Mouse (Mus musculus): Measurements from ENCODE around the gene Cmss1. TPM values are rescaled to one million over a fixed set of nuclear protein-coding genes. Genes with fewer than 3 reads are reported as not detected.
A peak's percentile ranks its signal among the peaks of the same experiment; 100 is the strongest.

Gene Cmss1
- polyA plus RNA-seq (2012; ENCODE audit: insufficient read depth, low replicate concordance): 18.3 and 36.3 TPM in 2 replicates

DNA sequence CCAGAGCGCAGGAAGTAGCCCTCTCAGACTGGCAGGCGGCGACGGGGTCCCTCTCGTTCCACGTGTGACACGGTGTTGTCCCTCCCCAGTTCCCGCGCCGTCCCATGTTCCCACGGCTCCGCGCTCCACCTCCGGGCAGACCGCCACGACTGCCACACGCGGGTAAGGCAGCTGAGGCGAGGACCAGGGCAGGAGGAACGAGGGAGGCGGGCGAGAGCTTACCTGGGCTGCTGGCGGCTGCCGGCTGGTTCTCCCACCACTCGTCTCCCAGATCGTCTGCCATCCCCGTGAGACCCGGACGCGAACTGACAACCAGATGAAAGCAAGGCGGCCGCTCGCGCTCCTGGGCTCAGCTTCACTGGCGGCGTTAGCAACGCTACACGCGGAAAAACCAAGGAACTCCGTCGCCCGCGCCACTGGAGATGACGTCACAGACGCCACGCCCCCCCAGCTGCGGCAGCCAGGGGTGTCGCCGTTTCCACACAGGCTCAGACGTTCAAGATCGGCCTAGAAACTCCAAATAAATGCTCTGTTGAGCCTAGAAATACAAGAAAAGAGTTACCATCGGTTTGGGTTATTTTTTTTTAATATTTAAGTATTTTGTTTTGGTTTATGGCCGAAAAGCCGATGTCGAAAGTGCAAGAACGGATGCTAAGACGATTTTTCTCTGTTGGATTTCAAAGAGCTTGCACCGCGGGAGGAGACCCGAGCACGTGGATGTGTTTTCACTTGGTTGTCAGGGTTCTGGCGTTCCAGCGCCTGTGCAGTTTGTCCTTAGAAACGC lies at the start of gene Cmss1:
Cmss1 (minus strand) TSS at position 421 of the 784 bp plus-strand sequence.
- peaks cover 30% of the 10 kb centered on the region for H3K4me1 ChIP-seq
- no peak for TF ChIP-seq GATA1 (IDR thresholded peaks at IDR 0.05; ENCODE audit: borderline replicate concordance, low read length)
- TF ChIP-seq FLI1 (IDR thresholded peaks at IDR 0.05; ENCODE audit: low read length): no peak; the same call in 1 of the 2 replicates
- peak within 1 kb of the TSS; percentile 100 for H3K4me3 ChIP-seq (replicated peaks)

GRCm38 (mm10) chr16:57649888-57650287 lies 43.2 kb upstream of the Cmss1 start:
- no peaks in the 10 kb centered on the region for H3K9me3 ChIP-seq
- H3K36me3 ChIP-seq (replicated peaks; ENCODE audit: low read length): no peaks in the 10 kb centered on the region
- no peaks in the 10 kb centered on the region for H3K27me3 ChIP-seq (replicated peaks)
- no peaks in the 10 kb centered on the region for H3K4me1 ChIP-seq
- H3K4me3 ChIP-seq (replicated peaks): no peak overlapping the region
- no peak for TF ChIP-seq GATA1 (IDR thresholded peaks at IDR 0.05; ENCODE audit: borderline replicate concordance, low read length)
- no peak for TF ChIP-seq FLI1 (IDR thresholded peaks at IDR 0.05; ENCODE audit: low read length)

More for the DNA sequence above, at the start of gene Cmss1:
- no peaks in the 10 kb centered on the region for H3K27me3 ChIP-seq (replicated peaks)
- H3K36me3 ChIP-seq (replicated peaks; ENCODE audit: low read length): no peaks in the 10 kb centered on the region
- peaks cover 8% of the 10 kb centered on the region for H3K9me3 ChIP-seq

DNA sequence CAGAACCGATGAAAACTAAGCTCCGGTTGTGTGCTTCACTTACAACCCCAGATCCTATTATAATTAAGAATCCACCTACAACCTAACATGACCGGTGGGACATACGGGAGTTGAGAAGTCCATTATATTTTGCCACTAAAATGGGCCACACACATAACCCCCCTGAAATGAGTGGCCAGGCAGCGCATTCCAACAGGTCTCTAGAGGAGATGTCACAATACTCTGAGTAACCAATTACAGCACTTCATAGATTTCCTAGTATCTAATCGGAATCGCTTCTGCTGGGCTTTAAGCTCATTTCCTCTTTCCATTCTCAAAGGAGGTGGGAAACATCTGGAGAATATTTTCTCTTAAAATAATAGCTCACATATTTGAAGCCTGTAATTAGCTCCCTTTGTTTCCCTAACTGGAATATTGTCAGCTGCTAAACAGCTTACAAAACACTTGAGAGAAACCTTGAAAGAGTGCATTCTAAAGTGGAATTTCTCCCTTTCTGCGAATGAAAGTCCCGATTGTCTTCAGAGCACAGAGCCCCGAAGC lies 34.8 kb upstream of the Cmss1 start:
- H3K36me3 ChIP-seq (replicated peaks; ENCODE audit: low read length): no peaks in the 10 kb centered on the region
- peaks cover 5% of the 10 kb centered on the region; the same call in 1 of the 2 replicates for H3K4me1 ChIP-seq
- TF ChIP-seq FLI1 (IDR thresholded peaks at IDR 0.05; ENCODE audit: low read length): no peak
- TF ChIP-seq GATA1 (IDR thresholded peaks at IDR 0.05; ENCODE audit: borderline replicate concordance, low read length): no peak
- H3K9me3 ChIP-seq: no peaks in the 10 kb centered on the region
- no peak overlapping the region for H3K4me3 ChIP-seq (replicated peaks)
- H3K27me3 ChIP-seq (replicated peaks): peaks cover 5% of the 10 kb centered on the region

DNA sequence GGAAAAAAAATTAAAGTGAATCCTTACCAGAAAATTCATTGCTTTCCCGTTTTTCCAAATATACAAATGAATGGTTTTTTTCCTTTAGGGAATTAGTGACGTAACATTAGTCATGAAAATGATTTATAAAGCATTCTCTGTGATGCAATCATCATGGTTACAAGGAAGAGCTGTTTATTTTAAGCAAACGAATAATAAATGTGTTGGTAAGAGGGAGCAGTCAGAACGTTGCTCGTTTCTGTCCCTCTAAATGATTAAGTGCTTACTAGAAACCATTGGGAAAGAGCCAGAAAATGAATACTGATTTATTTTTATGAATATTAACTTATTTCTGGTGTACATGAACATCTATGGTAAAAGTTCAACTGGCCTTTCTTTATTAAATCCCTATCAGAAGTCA lies 28.1 kb upstream of the Cmss1 start:
- TF ChIP-seq FLI1 (IDR thresholded peaks at IDR 0.05; ENCODE audit: low read length) (no peak), GATA1 (IDR thresholded peaks at IDR 0.05; ENCODE audit: borderline replicate concordance, low read length) (no peak)
- Histone ChIP-seq H3K4me3 (replicated peaks) (no peak overlapping the region), H3K4me1 (peaks cover 18% of the 10 kb centered on the region), H3K9me3 (no peaks in the 10 kb centered on the region), H3K36me3 (replicated peaks; ENCODE audit: low read length) (no peaks in the 10 kb centered on the region), H3K27me3 (replicated peaks) (no peaks in the 10 kb centered on the region)

DNA sequence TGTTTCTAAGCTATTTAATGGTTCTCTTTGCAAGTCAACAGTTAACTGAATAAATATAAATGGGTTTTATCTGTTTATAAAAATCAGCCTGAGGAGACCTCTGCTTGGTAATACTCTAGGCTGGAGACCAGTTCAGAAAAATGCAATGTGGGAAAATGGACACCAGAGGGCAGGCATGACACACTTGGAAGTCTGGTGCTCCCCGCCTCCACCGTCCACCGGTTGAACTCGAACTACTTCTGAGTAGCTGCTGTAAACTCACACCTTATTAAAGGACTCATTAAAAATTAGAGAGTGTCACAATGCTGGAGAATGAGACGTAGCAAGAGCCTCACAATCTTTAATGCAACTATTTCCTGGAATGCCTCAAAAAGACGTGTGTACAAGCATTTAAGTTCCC lies 27.5 kb upstream of the Cmss1 start:
- H3K9me3 ChIP-seq: no peaks in the 10 kb centered on the region
- no peak overlapping the region for H3K4me3 ChIP-seq (replicated peaks)
- H3K27me3 ChIP-seq (replicated peaks): no peaks in the 10 kb centered on the region
- peaks cover 22% of the 10 kb centered on the region for H3K4me1 ChIP-seq
- TF ChIP-seq FLI1 (IDR thresholded peaks at IDR 0.05; ENCODE audit: low read length) (no peak), GATA1 (IDR thresholded peaks at IDR 0.05; ENCODE audit: borderline replicate concordance, low read length) (no peak)
- H3K36me3 ChIP-seq (replicated peaks; ENCODE audit: low read length): no peaks in the 10 kb centered on the region

DNA sequence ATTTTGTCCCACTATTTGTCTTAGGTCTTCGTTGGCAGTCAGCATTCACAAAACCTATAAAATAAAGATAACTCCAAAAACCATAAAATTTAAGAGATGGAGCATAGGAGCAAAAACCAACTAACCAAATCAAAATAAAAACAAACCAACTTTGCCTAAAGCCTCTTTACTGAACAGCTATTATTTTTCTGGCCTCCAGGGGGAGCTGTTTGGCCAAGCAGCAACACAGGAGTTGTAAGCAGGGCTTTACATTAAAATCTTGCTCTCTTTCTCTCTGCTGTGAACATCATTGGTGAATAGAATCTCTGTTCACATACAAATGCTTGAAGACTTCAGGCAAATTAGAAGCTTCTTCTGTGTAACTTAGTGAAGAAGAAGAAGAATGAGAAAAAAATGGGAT lies 5.1 kb upstream of the Cmss1 start:
- TF ChIP-seq GATA1 (IDR thresholded peaks at IDR 0.05; ENCODE audit: borderline replicate concordance, low read length): no peak
- TF ChIP-seq FLI1 (IDR thresholded peaks at IDR 0.05; ENCODE audit: low read length): no peak
- Histone ChIP-seq H3K4me3 (replicated peaks) (no peak overlapping the region), H3K27me3 (replicated peaks) (peaks cover 3% of the 10 kb centered on the region), H3K4me1 (peaks cover 9% of the 10 kb centered on the region), H3K9me3 (peaks cover 8% of the 10 kb centered on the region), H3K36me3 (replicated peaks; ENCODE audit: low read length) (no peaks in the 10 kb centered on the region)

GRCm38 (mm10) chr16:57601031-57601430 lies 5.6 kb downstream of the Cmss1 start:
- Histone ChIP-seq H3K9me3 (no peaks in the 10 kb centered on the region), H3K4me3 (replicated peaks) (no peak overlapping the region), H3K27me3 (replicated peaks) (no peaks in the 10 kb centered on the region), H3K36me3 (replicated peaks; ENCODE audit: low read length) (no peaks in the 10 kb centered on the region), H3K4me1 (peaks cover 28% of the 10 kb centered on the region)
- TF ChIP-seq FLI1 (IDR thresholded peaks at IDR 0.05; ENCODE audit: low read length): no peak
- TF ChIP-seq GATA1 (IDR thresholded peaks at IDR 0.05; ENCODE audit: borderline replicate concordance, low read length): no peak

- no peaks in the 10 kb centered on the region for H3K27me3 ChIP-seq (replicated peaks)
- H3K9me3 ChIP-seq: no peaks in the 10 kb centered on the region
- no peaks in the 10 kb centered on the region for H3K36me3 ChIP-seq (replicated peaks; ENCODE audit: low read length)
- no peak for TF ChIP-seq GATA1 (IDR thresholded peaks at IDR 0.05; ENCODE audit: borderline replicate concordance, low read length)
- no peak for TF ChIP-seq FLI1 (IDR thresholded peaks at IDR 0.05; ENCODE audit: low read length)
- H3K4me3 ChIP-seq (replicated peaks): no peak overlapping the region
- H3K4me1 ChIP-seq: peaks cover 11% of the 10 kb centered on the region
Observed at GRCm38 (mm10) chr16:57597295-57597957, 9.2 kb downstream of the Cmss1 start.

DNA sequence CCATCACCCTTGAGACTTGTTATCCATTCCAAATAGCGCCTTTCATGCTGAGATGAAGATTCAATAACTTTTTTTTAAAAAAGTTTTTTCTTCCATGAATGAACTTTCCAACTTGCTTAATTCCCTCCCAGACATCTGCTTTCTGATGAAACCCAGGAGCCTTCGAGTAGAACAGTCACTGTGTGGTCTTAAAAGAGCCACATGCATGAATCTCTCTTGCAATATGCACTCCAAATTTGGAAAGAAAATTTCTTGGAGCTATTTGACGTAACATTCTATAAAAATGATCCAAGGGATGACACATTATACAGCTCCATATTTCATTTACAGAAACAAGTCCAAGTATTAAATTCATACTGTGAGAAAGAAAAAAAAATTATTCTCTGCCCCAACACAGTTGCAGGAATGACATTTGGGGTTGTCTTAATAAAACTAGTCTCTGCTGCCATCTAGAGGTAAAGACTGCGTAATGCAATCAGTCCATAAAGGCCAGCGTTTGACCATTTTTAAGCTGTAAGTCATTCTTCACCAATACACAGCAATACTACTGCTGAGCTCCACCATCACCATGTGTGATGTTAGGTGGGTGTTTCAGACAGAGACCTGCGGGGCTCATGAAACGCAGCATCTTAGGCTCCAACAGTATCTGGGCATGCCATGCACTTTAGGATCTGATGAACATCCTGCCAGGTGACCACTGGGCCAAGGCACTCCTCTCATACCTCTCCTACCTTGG lies 13.1 kb downstream of the Cmss1 start:
- no peaks in the 10 kb centered on the region for H3K36me3 ChIP-seq (replicated peaks; ENCODE audit: low read length)
- no peak for TF ChIP-seq FLI1 (IDR thresholded peaks at IDR 0.05; ENCODE audit: low read length)
- no peak for TF ChIP-seq GATA1 (IDR thresholded peaks at IDR 0.05; ENCODE audit: borderline replicate concordance, low read length)
- no peaks in the 10 kb centered on the region for H3K9me3 ChIP-seq
- no peaks in the 10 kb centered on the region for H3K27me3 ChIP-seq (replicated peaks)
- peaks cover 6% of the 10 kb centered on the region for H3K4me1 ChIP-seq
- peak overlapping the region; percentile 21 for H3K4me3 ChIP-seq (replicated peaks)

Data from megakaryocyte, embryonic 14.5 days (primary cell).